Mouse (Mus musculus) A20 (cell line): ENCODE measurements around the gene Rpusd3.

Source experiments
- DNase-seq: peaks from one replicate; pipeline ENCODE4 v3.0.0-alpha.2; 2011; ENCODE audit warnings: low read depth, low spot score

Gene Rpusd3

DNA sequence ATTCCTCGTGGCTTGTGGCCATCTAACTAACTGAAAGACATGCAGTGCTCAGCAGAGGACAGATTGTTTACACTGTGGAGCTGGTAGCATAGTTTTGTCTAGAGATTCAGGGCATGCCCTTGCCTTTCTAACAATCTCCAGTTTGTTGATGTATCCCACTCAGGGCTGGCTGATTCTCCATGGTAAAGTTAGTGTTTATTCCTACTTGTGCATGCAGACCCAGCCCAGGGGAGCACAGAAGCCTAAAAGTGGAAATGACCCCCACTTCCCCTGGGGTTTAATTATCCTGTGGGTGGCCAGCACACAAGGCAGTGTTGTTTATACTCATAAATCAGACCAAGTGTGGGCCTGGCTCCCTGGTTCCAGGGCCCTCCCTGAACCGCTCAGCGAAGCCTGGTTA is 33.1 kb downstream of the Rpusd3 start:
- no peak for DNase-seq

GRCm38 (mm10) chr6:113385160-113385714 is 33.9 kb downstream of the Rpusd3 start:
- DNase-seq, result no peak

DNA sequence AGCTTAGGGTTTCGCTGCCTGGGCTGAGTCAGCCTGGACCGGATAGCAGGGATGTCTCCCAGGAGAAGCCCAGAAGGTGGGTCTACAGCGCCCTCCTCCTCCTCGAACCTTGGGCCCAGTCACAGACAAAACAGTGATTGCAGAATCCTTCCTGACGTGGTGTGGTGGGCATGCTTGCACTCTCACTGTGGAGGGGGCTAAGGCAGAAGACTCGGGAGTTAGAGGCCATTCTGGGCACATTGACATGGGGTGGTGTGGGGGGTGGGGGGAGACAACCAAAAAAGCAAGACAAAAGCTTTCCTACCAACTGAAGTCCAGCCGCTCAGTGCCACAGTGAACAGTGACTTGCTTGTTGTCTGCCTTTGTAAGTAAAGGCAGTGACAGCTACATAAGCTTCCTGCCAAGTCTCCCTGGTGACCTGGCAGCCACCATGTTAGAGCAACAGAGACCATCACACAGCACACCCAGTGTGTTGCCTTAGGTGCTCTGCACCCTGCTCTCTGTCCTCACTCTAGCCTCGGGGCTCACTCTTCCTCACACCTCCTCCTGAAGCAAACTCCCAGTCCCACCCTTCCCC is 34.7 kb downstream of the Rpusd3 start:
- no peak for DNase-seq

- no peak for DNase-seq
Observed at GRCm38 (mm10) chr6:113380480-113380879, 38.7 kb downstream of the Rpusd3 start.

GRCm38 (mm10) chr6:113379246-113379645 is 39.9 kb downstream of the Rpusd3 start:
- peak; percentile 68 for DNase-seq

DNA sequence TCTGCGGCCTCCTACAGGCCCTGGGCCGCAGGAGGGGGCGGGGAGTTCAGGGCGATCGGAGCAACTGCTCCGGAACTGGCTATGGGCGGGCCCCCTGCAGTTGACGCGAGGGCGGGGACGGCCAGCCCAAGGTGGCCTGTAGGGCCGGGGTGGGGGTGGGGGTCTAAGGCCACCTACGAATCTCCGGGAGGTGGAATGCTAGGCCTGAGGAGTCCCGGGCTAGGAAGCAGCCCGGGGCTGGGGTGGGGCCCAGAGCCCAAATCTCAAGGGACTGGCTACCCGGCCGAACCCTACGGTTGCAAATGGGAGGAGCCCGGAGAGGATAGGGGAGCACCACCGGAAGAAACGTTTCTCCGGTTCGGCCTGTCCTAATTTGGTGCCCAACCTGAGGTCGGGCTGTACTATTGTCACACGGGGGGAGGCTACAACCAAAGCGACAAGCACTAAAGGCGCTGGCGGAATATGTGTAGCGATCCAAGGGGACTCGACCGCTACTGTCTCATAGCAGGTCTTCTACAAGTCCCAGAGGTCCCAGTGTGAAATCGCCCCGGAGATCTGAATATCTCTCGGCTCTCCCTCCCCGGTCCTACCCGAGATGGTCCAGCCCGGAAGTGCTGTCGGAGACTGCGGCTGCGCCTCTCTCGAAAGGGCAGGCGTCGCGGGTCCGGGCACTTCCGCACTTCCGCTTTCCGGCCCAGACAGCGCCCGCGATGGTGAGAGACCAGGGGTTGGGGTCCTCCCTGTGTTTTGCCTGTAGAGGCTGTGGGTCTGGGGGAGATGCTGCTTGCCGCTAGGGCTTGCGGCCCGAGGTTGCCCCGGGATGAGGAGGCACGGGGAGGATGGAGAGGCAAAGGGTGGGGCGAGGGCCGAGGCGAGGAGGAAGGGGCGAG is 41.4 kb downstream of the Rpusd3 start, which contains the start of the genes Tada3 and Arpc4:
Tada3 (minus strand) TSS at position 388 of the 890 bp plus-strand sequence.
Arpc4 (plus strand) TSS at position 620 of the 890 bp plus-strand sequence.
- DNase-seq, result peak; percentile 99

DNA sequence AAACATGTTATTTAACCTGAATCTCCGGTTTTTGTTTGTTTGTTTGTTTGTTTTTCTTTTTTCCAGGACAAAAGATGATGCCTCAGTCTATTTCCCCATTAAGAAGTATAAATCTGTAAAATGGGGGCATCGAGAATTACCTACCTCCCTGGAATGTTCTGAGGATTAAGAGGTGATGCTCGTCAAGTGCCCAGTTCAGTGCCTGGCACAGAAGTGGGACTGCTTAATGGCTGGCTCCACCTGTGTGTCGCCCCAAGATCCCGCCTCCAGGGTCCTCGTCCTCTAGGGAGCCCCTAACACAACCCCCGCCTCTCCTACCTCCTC is 42.0 kb downstream of the Rpusd3 start:
- no peak for DNase-seq

DNA sequence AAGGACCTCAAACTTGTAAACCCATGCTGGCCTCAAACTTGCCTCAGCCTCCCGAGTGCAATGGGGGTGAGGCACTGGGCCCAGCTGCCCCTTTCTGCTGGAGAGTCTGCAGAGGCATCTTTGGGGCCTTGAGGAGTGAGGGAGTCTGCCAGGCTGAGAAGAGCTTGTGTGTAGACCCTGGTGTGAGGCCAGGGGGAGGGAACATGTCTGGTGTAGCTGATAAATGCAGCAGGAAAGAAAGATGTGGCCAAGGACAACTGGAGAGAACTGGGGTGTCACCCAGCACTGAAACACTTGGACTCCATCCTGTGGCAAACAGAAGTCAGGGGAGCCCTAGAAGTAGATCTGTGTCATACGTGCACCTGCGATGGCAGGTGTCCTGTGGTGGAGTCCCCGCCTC is 45.6 kb downstream of the Rpusd3 start:
- no peak for DNase-seq

GRCm38 (mm10) chr6:113370194-113370929 is 48.8 kb downstream of the Rpusd3 start:
- DNase-seq, result no peak

DNA sequence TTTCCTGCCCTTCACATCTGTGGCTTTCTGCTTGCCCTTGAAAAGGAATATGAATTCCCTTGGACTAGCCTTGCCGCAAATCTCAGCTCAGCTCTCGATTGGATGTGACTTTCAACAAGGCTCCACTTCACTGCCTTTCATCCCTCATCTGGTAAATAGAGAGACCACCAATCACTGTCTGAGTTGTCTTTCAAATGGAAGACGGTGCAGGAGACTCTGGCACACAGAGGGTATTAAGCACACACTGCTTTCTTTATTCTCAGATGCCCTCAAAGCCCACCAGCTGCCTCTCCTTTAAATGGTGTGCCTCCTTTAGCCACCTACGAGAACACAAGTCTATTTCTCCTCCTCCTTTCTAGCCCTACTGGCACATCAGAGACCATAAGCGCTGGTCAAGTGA is 50.6 kb downstream of the Rpusd3 start:
- no peak for DNase-seq

- DNase-seq, result no peak
Observed at GRCm38 (mm10) chr6:113368124-113368523, 51.0 kb downstream of the Rpusd3 start.

DNA sequence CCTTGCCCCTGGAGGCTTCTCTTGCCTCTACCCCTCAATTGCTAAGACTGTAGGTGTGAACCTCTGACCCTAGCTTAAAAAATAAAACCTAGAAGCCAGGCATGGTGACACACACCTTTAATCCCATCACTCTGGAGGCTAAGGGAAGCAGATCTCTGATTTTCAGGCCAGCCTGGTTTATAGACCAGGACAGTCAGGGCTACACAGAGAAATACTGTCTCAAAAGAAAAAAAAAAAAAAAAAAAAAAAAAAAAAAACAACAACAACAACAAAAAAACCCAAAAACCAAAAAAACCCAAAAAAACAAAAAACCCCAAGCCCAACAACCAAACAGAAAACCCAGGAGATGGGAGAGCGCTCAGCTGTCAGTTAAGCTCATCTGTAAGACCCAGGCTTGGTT is 51.6 kb downstream of the Rpusd3 start:
- DNase-seq, result no peak

DNA sequence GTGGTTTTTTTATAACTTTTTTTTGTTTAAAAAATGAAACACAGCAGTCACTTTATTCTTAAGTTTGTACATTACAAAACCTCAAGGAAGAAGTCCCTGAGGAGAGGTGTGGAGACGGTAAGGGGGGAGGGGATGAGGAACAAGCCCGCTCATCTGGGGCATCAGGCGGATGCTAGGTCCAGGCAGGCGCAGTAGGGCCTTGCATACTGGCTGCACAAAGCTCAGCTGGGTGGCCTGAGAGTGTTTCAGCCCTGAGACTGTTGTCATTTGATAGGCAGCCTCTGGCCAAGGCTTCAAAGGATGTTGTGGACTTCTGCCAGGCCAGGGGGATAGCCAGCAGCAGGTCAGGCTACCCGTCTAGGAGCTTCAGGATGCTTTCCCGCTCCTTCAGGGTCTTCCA is 52.5 kb downstream of the Rpusd3 start:
- DNase-seq, result no peak
